Mouse (Mus musculus) ES-E14 (cell line): ENCODE measurements around the gene Galnt2. TPM values are rescaled to one million over a fixed set of nuclear protein-coding genes. Genes with fewer than 3 reads are reported as not detected.

Experiments
- DNase-seq: peaks from one replicate; pipeline ENCODE4 v3.0.0-alpha.2; 2013; ENCODE audit warnings: low read depth, low spot score
- H3K27ac ChIP-seq: 2 replicates; pipeline ENCODE4 v1.5.1; 2012; ENCODE audit warnings: low read depth, mild to moderate bottlenecking, low read length, moderate library complexity, mixed read lengths; ENCODE audit not compliant: poor library complexity, insufficient read depth, severe bottlenecking
- H3K36me3 ChIP-seq: 2 replicates; pipeline ENCODE4 v1.6.1; 2012; ENCODE audit warnings: mild to moderate bottlenecking, low read length, moderate library complexity, mixed read lengths; ENCODE audit not compliant: control insufficient read depth, poor library complexity, insufficient read depth, severe bottlenecking
- H3K4me1 ChIP-seq, 2 experiments: fragments of 150-350 bp in 1 of 2; sonication (generic) in 1 of 2; 2 replicates each; pipeline ENCODE4 v1.6.1; 2012; ENCODE audit warnings: low read length in 2 of 2, mild to moderate bottlenecking in 1 of 2, mixed read lengths in 1 of 2; ENCODE audit not compliant: control insufficient read depth in 2 of 2, insufficient read depth in 2 of 2, poor library complexity in 1 of 2
- H3K4me3 ChIP-seq, 2 experiments: fragments of 150-350 bp in 1 of 2; sonication (generic) in 1 of 2; 2 replicates each; pipeline ENCODE4 v1.5.1; 2012; ENCODE audit warnings: low read length in 2 of 2, low read depth in 1 of 2, mild to moderate bottlenecking in 1 of 2, mixed read lengths in 1 of 2; ENCODE audit not compliant: insufficient read depth in 1 of 2, poor library complexity in 1 of 2, severe bottlenecking in 1 of 2
- H3K9ac ChIP-seq: 2 replicates; pipeline ENCODE4 v1.6.1; 2012; ENCODE audit warnings: low read depth, mild to moderate bottlenecking, low read length, mixed read lengths; ENCODE audit not compliant: poor library complexity, insufficient read depth, severe bottlenecking
- H3K9me3 ChIP-seq: fragments of 150-350 bp; sonication (generic); 2 replicates; pipeline ENCODE4 v1.6.1; 2012; ENCODE audit warnings: low read depth, mild to moderate bottlenecking, low read length; ENCODE audit not compliant: control insufficient read depth, insufficient read depth
- CHD2 ChIP-seq: IDR thresholded peaks from 2 replicates; pipeline ENCODE4 v1.6.1; 2014; ENCODE audit warnings: mild to moderate bottlenecking, low read depth, low read length, inconsistent platforms
- HCFC1 ChIP-seq: IDR thresholded peaks from 2 replicates; pipeline ENCODE4 v1.6.1; 2012; ENCODE audit warnings: low read length, inconsistent platforms, borderline replicate concordance; ENCODE audit not compliant: insufficient read depth
- MAFK ChIP-seq: IDR thresholded peaks from 2 replicates; pipeline ENCODE4 v1.6.1; 2014; ENCODE audit warnings: mild to moderate bottlenecking, low read depth, low read length, inconsistent platforms; ENCODE audit not compliant: insufficient read depth
- ZC3H11A ChIP-seq: IDR thresholded peaks from 2 replicates; pipeline ENCODE4 v1.6.1; 2012; ENCODE audit warnings: low read depth, mild to moderate bottlenecking, inconsistent platforms, low read length, borderline replicate concordance
- ZNF384 ChIP-seq: IDR thresholded peaks from 2 replicates; pipeline ENCODE4 v1.6.1; 2012; ENCODE audit warnings: low read depth, low read length, inconsistent platforms
- in situ Hi-C, 2 experiments: fragments of 600-800 bp; cut with MboI; formaldehyde crosslinking; loops; one replicate each; pipeline ENCODE4 v1.15.1; 2025; ENCODE audit warnings: low sequenced_read_pairs in 2 of 2, inconsistent platforms in 1 of 2; ENCODE audit not compliant: unreplicated experiment in 2 of 2
- total RNA-seq: library from RNA; depleted of rRNA; stranded (reverse); fragments of 300-350 nt; gene quantifications from 2 replicates; pipeline ENCODE4 v1.2.3, GENCODE M21; 2012

The Galnt2 gene
- total RNA-seq, 1 experiment, result 45.6 TPM

DNA sequence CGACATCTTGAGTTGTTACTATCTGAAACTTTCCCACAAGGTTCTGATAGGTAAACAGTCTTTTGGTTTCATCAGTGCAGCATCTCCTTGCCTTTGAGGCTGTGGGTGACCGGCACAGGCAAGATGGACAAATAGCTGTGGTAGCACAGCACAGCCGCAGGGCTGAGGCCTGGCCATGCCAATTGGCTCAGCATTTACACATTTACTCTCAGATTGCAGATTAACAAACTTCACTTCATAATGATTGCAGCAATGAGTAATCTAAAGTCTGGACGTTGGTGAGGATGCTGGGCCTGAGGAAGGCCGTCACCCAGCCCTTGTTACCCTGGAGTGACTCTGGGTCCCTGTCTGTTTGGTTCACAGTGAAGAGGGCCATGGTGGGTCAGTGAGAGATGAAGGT is 11.7 kb downstream of the Galnt2 start:
- no peaks in the 10 kb centered on the region for H3K9me3 ChIP-seq
- DNase-seq, result no peak
- no peaks in the 10 kb centered on the region; the same call in 1 of the 2 replicates for H3K36me3 ChIP-seq
- H3K27ac ChIP-seq, result no peak overlapping the region
- H3K4me3 ChIP-seq, result no peak overlapping the region
- TF ChIP-seq CHD2, result no peak
- TF ChIP-seq ZNF384, result no peak
- TF ChIP-seq MAFK, result no peak
- TF ChIP-seq ZC3H11A, result no peak
- no peak for TF ChIP-seq HCFC1
- in situ Hi-C loops, result no loop called here
- H3K9ac ChIP-seq, result no peak overlapping the region
- peaks cover 2 to 7% of the 10 kb centered on the region in 2 experiments; a peak in 2 of 4 replicates for H3K4me1 ChIP-seq

DNA sequence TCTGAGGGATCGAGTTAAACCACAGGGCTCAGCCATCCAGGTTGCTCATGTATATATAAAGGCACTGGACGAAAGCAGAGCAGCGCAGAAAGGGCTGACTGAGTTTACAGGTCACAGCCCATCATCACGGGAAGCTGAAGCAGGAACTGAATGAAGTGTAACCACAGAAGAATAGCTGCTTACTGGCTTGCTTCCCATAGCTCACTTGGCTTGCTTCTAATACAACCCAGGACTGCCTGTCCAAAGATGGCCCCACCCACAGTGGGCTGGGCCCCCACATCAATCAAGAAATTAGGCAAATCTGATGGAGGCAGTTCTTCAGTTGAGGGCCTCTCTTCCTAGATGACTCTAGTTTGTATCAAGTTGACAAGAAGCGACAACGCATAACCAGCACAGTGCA is 16.4 kb downstream of the Galnt2 start:
- no peak for DNase-seq
- in situ Hi-C loops, result no loop called here
- Histone ChIP-seq H3K9ac (no peak overlapping the region), H3K27ac (no peak overlapping the region), H3K4me3 (no peak overlapping the region), H3K9me3 (no peaks in the 10 kb centered on the region), H3K36me3 (no peaks in the 10 kb centered on the region; the same call in 1 of the 2 replicates), H3K4me1 (no peaks in the 10 kb centered on the region)
- TF ChIP-seq ZNF384, result no peak
- no peak for TF ChIP-seq MAFK
- no peak for TF ChIP-seq ZC3H11A
- no peak for TF ChIP-seq HCFC1

DNA sequence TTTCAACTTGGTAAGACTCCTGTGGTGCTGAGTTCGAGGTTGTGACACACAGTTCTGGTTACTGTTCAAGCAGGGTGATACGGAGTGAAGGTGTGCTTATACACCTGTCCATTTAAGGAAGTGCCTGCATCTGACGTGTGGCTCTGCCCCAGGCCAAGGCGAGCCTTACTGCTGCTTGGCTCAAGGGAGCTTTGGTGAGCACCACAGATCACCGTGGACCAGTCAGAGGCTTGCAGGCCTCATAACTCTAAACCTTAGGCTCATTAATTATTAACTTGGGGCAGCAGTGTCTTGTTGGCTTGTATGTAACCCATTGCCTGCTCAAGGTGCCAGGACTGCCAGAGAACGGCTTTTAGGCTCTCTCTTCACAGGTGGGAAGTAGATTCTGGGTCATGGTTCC is 17.5 kb downstream of the Galnt2 start:
- Histone ChIP-seq H3K36me3 (no peaks in the 10 kb centered on the region; the same call in 1 of the 2 replicates), H3K4me3 (no peak overlapping the region), H3K4me1 (no peaks in the 10 kb centered on the region), H3K9ac (no peak overlapping the region), H3K27ac (no peak overlapping the region), H3K9me3 (no peaks in the 10 kb centered on the region)
- no peak for DNase-seq
- no peak for TF ChIP-seq MAFK
- no peak for TF ChIP-seq ZC3H11A
- TF ChIP-seq CHD2, result no peak
- TF ChIP-seq HCFC1, result no peak
- no peak for TF ChIP-seq ZNF384
- in situ Hi-C loops, result no loop called here

DNA sequence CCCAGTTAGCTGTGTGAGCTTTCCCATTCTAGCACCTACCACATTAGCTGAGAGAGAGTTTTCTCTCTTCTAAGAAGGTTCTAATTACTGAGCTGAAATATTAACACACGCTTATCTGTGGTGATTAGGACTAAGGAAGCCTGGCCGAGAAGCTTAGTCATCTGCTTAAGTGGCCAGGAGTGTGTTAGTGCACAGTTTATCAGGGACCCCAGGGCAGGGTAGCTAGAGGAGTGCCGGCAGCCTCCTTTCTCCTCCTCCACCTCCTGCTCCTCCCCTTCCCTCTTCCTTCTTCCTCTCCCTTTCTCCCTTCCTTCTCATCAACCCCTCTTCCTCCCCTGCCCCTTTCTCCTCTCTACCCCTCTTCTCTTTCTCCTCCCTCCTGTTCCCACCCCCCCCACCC is 19.1 kb downstream of the Galnt2 start:
- in situ Hi-C loops, result no loop called here
- H3K9ac ChIP-seq, result no peak overlapping the region

DNA sequence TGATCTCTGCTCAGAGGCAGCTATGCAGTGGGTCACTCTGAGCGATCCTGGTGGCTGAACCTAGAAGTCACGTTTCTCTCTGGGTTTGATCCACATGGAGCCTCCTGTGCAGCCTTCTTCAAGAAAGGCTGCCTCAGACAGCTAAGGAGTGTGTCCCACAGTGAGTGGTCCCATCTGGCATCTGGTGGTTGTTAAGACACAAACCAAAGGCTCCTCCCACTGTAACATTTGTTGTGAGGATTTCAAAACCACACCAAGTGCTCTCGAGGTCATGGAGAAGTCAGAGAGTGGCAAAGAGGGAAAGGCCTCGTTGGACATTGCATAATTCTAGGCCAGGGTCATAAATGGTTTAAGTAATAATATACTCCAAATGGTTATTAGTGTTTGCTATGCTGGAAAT is 19.6 kb downstream of the Galnt2 start:
- Histone ChIP-seq H3K4me3 (no peak overlapping the region), H3K27ac (no peak overlapping the region), H3K36me3 (no peaks in the 10 kb centered on the region; the same call in 1 of the 2 replicates), H3K9ac (no peak overlapping the region), H3K9me3 (no peaks in the 10 kb centered on the region), H3K4me1 (no peaks in the 10 kb centered on the region)
- in situ Hi-C loops, result no loop called here
- no peak for TF ChIP-seq CHD2
- no peak for TF ChIP-seq HCFC1
- no peak for TF ChIP-seq ZNF384
- TF ChIP-seq ZC3H11A, result no peak
- TF ChIP-seq MAFK, result no peak
- no peak for DNase-seq

More for the DNA sequence above, 19.1 kb downstream of the Galnt2 start:
- TF ChIP-seq ZC3H11A (no peak), ZNF384 (no peak), CHD2 (no peak), MAFK (no peak), HCFC1 (no peak)
- Histone ChIP-seq H3K4me3 (no peak overlapping the region), H3K9me3 (no peaks in the 10 kb centered on the region), H3K4me1 (no peaks in the 10 kb centered on the region), H3K27ac (no peak overlapping the region), H3K36me3 (no peaks in the 10 kb centered on the region; the same call in 1 of the 2 replicates)
- DNase-seq, result no peak
